Mouse (Mus musculus) ES-E14 (cell line): ENCODE measurements around the gene Msln. TPM values are rescaled to one million over a fixed set of nuclear protein-coding genes. Genes with fewer than 3 reads are reported as not detected.

Experiments
- DNase-seq: peaks from one replicate; pipeline ENCODE4 v3.0.0-alpha.2; 2013; ENCODE audit warnings: low read depth, low spot score
- H3K27ac ChIP-seq: 2 replicates; pipeline ENCODE4 v1.5.1; 2012; ENCODE audit warnings: low read depth, mild to moderate bottlenecking, low read length, moderate library complexity, mixed read lengths; ENCODE audit not compliant: poor library complexity, insufficient read depth, severe bottlenecking
- H3K36me3 ChIP-seq: 2 replicates; pipeline ENCODE4 v1.6.1; 2012; ENCODE audit warnings: mild to moderate bottlenecking, low read length, moderate library complexity, mixed read lengths; ENCODE audit not compliant: control insufficient read depth, poor library complexity, insufficient read depth, severe bottlenecking
- H3K4me1 ChIP-seq, 2 experiments: fragments of 150-350 bp in 1 of 2; sonication (generic) in 1 of 2; 2 replicates each; pipeline ENCODE4 v1.6.1; 2012; ENCODE audit warnings: low read length in 2 of 2, mild to moderate bottlenecking in 1 of 2, mixed read lengths in 1 of 2; ENCODE audit not compliant: control insufficient read depth in 2 of 2, insufficient read depth in 2 of 2, poor library complexity in 1 of 2
- H3K4me3 ChIP-seq, 2 experiments: fragments of 150-350 bp in 1 of 2; sonication (generic) in 1 of 2; 2 replicates each; pipeline ENCODE4 v1.5.1; 2012; ENCODE audit warnings: low read length in 2 of 2, low read depth in 1 of 2, mild to moderate bottlenecking in 1 of 2, mixed read lengths in 1 of 2; ENCODE audit not compliant: insufficient read depth in 1 of 2, poor library complexity in 1 of 2, severe bottlenecking in 1 of 2
- H3K9ac ChIP-seq: 2 replicates; pipeline ENCODE4 v1.6.1; 2012; ENCODE audit warnings: low read depth, mild to moderate bottlenecking, low read length, mixed read lengths; ENCODE audit not compliant: poor library complexity, insufficient read depth, severe bottlenecking
- H3K9me3 ChIP-seq: fragments of 150-350 bp; sonication (generic); 2 replicates; pipeline ENCODE4 v1.6.1; 2012; ENCODE audit warnings: low read depth, mild to moderate bottlenecking, low read length; ENCODE audit not compliant: control insufficient read depth, insufficient read depth
- CHD2 ChIP-seq: IDR thresholded peaks from 2 replicates; pipeline ENCODE4 v1.6.1; 2014; ENCODE audit warnings: mild to moderate bottlenecking, low read depth, low read length, inconsistent platforms
- HCFC1 ChIP-seq: IDR thresholded peaks from 2 replicates; pipeline ENCODE4 v1.6.1; 2012; ENCODE audit warnings: low read length, inconsistent platforms, borderline replicate concordance; ENCODE audit not compliant: insufficient read depth
- MAFK ChIP-seq: IDR thresholded peaks from 2 replicates; pipeline ENCODE4 v1.6.1; 2014; ENCODE audit warnings: mild to moderate bottlenecking, low read depth, low read length, inconsistent platforms; ENCODE audit not compliant: insufficient read depth
- ZC3H11A ChIP-seq: IDR thresholded peaks from 2 replicates; pipeline ENCODE4 v1.6.1; 2012; ENCODE audit warnings: low read depth, mild to moderate bottlenecking, inconsistent platforms, low read length, borderline replicate concordance
- ZNF384 ChIP-seq: IDR thresholded peaks from 2 replicates; pipeline ENCODE4 v1.6.1; 2012; ENCODE audit warnings: low read depth, low read length, inconsistent platforms
- in situ Hi-C, 2 experiments: fragments of 600-800 bp; cut with MboI; formaldehyde crosslinking; loops; one replicate each; pipeline ENCODE4 v1.15.1; 2025; ENCODE audit warnings: low sequenced_read_pairs in 2 of 2, inconsistent platforms in 1 of 2; ENCODE audit not compliant: unreplicated experiment in 2 of 2
- total RNA-seq: library from RNA; depleted of rRNA; stranded (reverse); fragments of 300-350 nt; gene quantifications from 2 replicates; pipeline ENCODE4 v1.2.3, GENCODE M21; 2012

Gene Msln
- total RNA-seq, 1 experiment, result 7.5 TPM

GRCm38 (mm10) chr17:25762591-25762990, 8.4 kb upstream of the Msln start:
- Histone ChIP-seq H3K9ac (no peak overlapping the region), H3K27ac (no peak overlapping the region), H3K9me3 (no peaks in the 10 kb centered on the region), H3K4me1 (peaks cover 8 to 18% of the 10 kb centered on the region in 2 experiments), H3K36me3 (no peaks in the 10 kb centered on the region), H3K4me3 (no peak overlapping the region)
- in situ Hi-C loops, result no loop called here
- TF ChIP-seq ZNF384 (no peak), ZC3H11A (no peak), MAFK (no peak), CHD2 (no peak), HCFC1 (no peak)
- no peak for DNase-seq

GRCm38 (mm10) chr17:25761561-25761970, 7.4 kb upstream of the Msln start:
- no peak overlapping the region for H3K27ac ChIP-seq
- H3K4me3 ChIP-seq, result no peak overlapping the region
- in situ Hi-C loops, result no loop called here
- H3K4me1 ChIP-seq, result peaks cover 8 to 27% of the 10 kb centered on the region in 2 experiments
- TF ChIP-seq HCFC1, result no peak
- TF ChIP-seq ZC3H11A, result no peak
- TF ChIP-seq MAFK, result no peak
- no peak for TF ChIP-seq CHD2
- no peak for TF ChIP-seq ZNF384
- no peak for DNase-seq
- no peak overlapping the region for H3K9ac ChIP-seq
- H3K9me3 ChIP-seq, result no peaks in the 10 kb centered on the region
- H3K36me3 ChIP-seq, result no peaks in the 10 kb centered on the region

- Histone ChIP-seq H3K4me1 (peaks cover 13 to 40% of the 10 kb centered on the region in 2 experiments), H3K9me3 (no peaks in the 10 kb centered on the region), H3K9ac (no peak overlapping the region), H3K36me3 (no peaks in the 10 kb centered on the region), H3K4me3 (no peak overlapping the region), H3K27ac (no peak overlapping the region)
- TF ChIP-seq ZC3H11A, result no peak
- TF ChIP-seq HCFC1, result no peak
- TF ChIP-seq ZNF384, result no peak
- TF ChIP-seq MAFK, result no peak
- DNase-seq, result no peak
- in situ Hi-C loops, result no loop called here
Observed at GRCm38 (mm10) chr17:25760148-25760547, 6.0 kb upstream of the Msln start.

- no peak overlapping the region for H3K4me3 ChIP-seq
- no peaks in the 10 kb centered on the region for H3K36me3 ChIP-seq
- H3K4me1 ChIP-seq, result peaks cover 20 to 37% of the 10 kb centered on the region in 2 experiments
- in situ Hi-C loops, result no loop called here
- TF ChIP-seq ZC3H11A, result no peak
- no peak for TF ChIP-seq HCFC1
- no peak for TF ChIP-seq MAFK
- no peak for TF ChIP-seq CHD2
- TF ChIP-seq ZNF384, result no peak
- peak overlapping the region; percentile 82 for H3K27ac ChIP-seq
- no peaks in the 10 kb centered on the region for H3K9me3 ChIP-seq
- no peak overlapping the region for H3K9ac ChIP-seq
- no peak for DNase-seq
Observed at GRCm38 (mm10) chr17:25757691-25758090, 3.5 kb upstream of the Msln start.
